Mouse (Mus musculus) erythroblast, embryonic 14.5 days (primary cell): ENCODE data around the gene Mical3. TPM values are rescaled to one million over a fixed set of nuclear protein-coding genes. Genes with fewer than 3 reads are reported as not detected.

ENCODE experiments used
- H3K27me3 ChIP-seq: 2 replicates; pipeline ENCODE4 v1.6.1; 2012; ENCODE audit warnings: inconsistent platforms; ENCODE audit not compliant: control insufficient read depth
- H3K36me3 ChIP-seq: 2 replicates; pipeline ENCODE4 v1.6.1; 2012; ENCODE audit warnings: mild to moderate bottlenecking, inconsistent platforms; ENCODE audit not compliant: control insufficient read depth
- H3K4me1 ChIP-seq: 2 replicates; pipeline ENCODE4 v1.6.1; 2012; ENCODE audit warnings: inconsistent platforms; ENCODE audit not compliant: control insufficient read depth
- H3K4me3 ChIP-seq: replicated peaks from 2 replicates; pipeline ENCODE3; 2012; ENCODE audit warnings: moderate library complexity, mild to moderate bottlenecking, inconsistent platforms
- H3K9me3 ChIP-seq: 2 replicates; pipeline ENCODE4 v1.6.1; 2012; ENCODE audit warnings: low read length, inconsistent platforms, mixed read lengths; ENCODE audit not compliant: control insufficient read depth
- GATA1 ChIP-seq: IDR thresholded peaks from 2 replicates; pipeline ENCODE4 v1.6.1; 2012; ENCODE audit warnings: low read length, inconsistent platforms, mixed read lengths
- TAL1 ChIP-seq: IDR thresholded peaks from 3 replicates; pipeline ENCODE4 v1.6.1; 2012; ENCODE audit warnings: low read length, inconsistent platforms, mixed read lengths
- polyA plus RNA-seq: library from polyadenylated mRNA; stranded (reverse); fragments of >175 nt; gene quantifications from 2 replicates; pipeline ENCODE4 v1.2.3, GENCODE M21; 2012

Gene Mical3
- polyA plus RNA-seq = 9.7 and 11.0 TPM in 2 replicates

- TF ChIP-seq GATA1 = no peak
- no peak for TF ChIP-seq TAL1
- peaks cover 18% of the 10 kb centered on the region for H3K4me1 ChIP-seq
- H3K9me3 ChIP-seq = no peaks in the 10 kb centered on the region; the same call in 1 of the 2 replicates
- H3K36me3 ChIP-seq = no peaks in the 10 kb centered on the region
- peaks cover 76% of the 10 kb centered on the region for H3K27me3 ChIP-seq
- H3K4me3 ChIP-seq = peak within 1 kb of the TSS; percentile 53
Observed at GRCm38 (mm10) chr6:121130773-121131172, at the start of gene Mical3. TSS of gene Mical3 (minus strand) at chr6:121130999.

- no peaks in the 10 kb centered on the region for H3K9me3 ChIP-seq
- no peaks in the 10 kb centered on the region for H3K36me3 ChIP-seq
- no peak overlapping the region for H3K4me3 ChIP-seq
- peaks cover 23% of the 10 kb centered on the region for H3K4me1 ChIP-seq
- TF ChIP-seq TAL1 = no peak
- no peak for TF ChIP-seq GATA1
- no peaks in the 10 kb centered on the region; the same call in 1 of the 2 replicates for H3K27me3 ChIP-seq
Observed at GRCm38 (mm10) chr6:121179846-121180245, 49.0 kb upstream of the Mical3 start.

GRCm38 (mm10) chr6:121178700-121179358 lies 48.0 kb upstream of the Mical3 start:
- TF ChIP-seq TAL1 (no peak), GATA1 (no peak)
- H3K27me3 ChIP-seq = no peaks in the 10 kb centered on the region; the same call in 1 of the 2 replicates

GRCm38 (mm10) chr6:121177118-121177708 lies 46.4 kb upstream of the Mical3 start:
- TF ChIP-seq TAL1 (no peak), GATA1 (no peak)
- Histone ChIP-seq H3K27me3 (peaks cover 6% of the 10 kb centered on the region), H3K9me3 (no peaks in the 10 kb centered on the region), H3K36me3 (no peaks in the 10 kb centered on the region), H3K4me3 (no peak overlapping the region), H3K4me1 (peaks cover 5% of the 10 kb centered on the region)

More at GRCm38 (mm10) chr6:121178700-121179358, 48.0 kb upstream of the Mical3 start:
- no peak overlapping the region for H3K4me3 ChIP-seq
- no peaks in the 10 kb centered on the region for H3K36me3 ChIP-seq
- peaks cover 13% of the 10 kb centered on the region for H3K4me1 ChIP-seq
- no peaks in the 10 kb centered on the region for H3K9me3 ChIP-seq

- no peaks in the 10 kb centered on the region for H3K36me3 ChIP-seq
- H3K4me3 ChIP-seq = no peak overlapping the region
- H3K27me3 ChIP-seq = peaks cover 6% of the 10 kb centered on the region
- TF ChIP-seq GATA1 (no peak), TAL1 (no peak)
- peaks cover 5% of the 10 kb centered on the region for H3K4me1 ChIP-seq
- H3K9me3 ChIP-seq = no peaks in the 10 kb centered on the region
Observed at GRCm38 (mm10) chr6:121176731-121177098, 45.9 kb upstream of the Mical3 start.

GRCm38 (mm10) chr6:121176011-121176730 lies 45.4 kb upstream of the Mical3 start:
- no peak for TF ChIP-seq TAL1
- no peak for TF ChIP-seq GATA1
- Histone ChIP-seq H3K27me3 (peaks cover 6% of the 10 kb centered on the region), H3K9me3 (no peaks in the 10 kb centered on the region), H3K4me3 (no peak overlapping the region), H3K4me1 (peaks cover 5% of the 10 kb centered on the region), H3K36me3 (no peaks in the 10 kb centered on the region)

- no peaks in the 10 kb centered on the region for H3K36me3 ChIP-seq
- no peak for TF ChIP-seq GATA1
- H3K4me1 ChIP-seq = peaks cover 5% of the 10 kb centered on the region
- H3K4me3 ChIP-seq = no peak overlapping the region
- H3K27me3 ChIP-seq = peaks cover 6% of the 10 kb centered on the region
- H3K9me3 ChIP-seq = no peaks in the 10 kb centered on the region
Observed at GRCm38 (mm10) chr6:121174761-121175160, 44.0 kb upstream of the Mical3 start.

- TF ChIP-seq GATA1 (no peak), TAL1 (no peak)
- H3K36me3 ChIP-seq = no peaks in the 10 kb centered on the region
- H3K9me3 ChIP-seq = no peaks in the 10 kb centered on the region
- no peak overlapping the region for H3K4me3 ChIP-seq
- H3K4me1 ChIP-seq = peaks cover 5% of the 10 kb centered on the region
- H3K27me3 ChIP-seq = peaks cover 6% of the 10 kb centered on the region
Observed at GRCm38 (mm10) chr6:121173471-121173870, 42.7 kb upstream of the Mical3 start.

GRCm38 (mm10) chr6:121171102-121171501 lies 40.3 kb upstream of the Mical3 start:
- H3K36me3 ChIP-seq = no peaks in the 10 kb centered on the region
- H3K4me1 ChIP-seq = no peaks in the 10 kb centered on the region; the same call in 1 of the 2 replicates
- H3K27me3 ChIP-seq = peaks cover 9% of the 10 kb centered on the region
- TF ChIP-seq GATA1 (no peak), TAL1 (no peak)
- H3K9me3 ChIP-seq = no peaks in the 10 kb centered on the region
- H3K4me3 ChIP-seq = no peak overlapping the region
